13 mouse cellular contexts compared by ENCODE assay signal in genomic region chr4:105182249-105182648, GRCm38 (mm10). TPM values are rescaled to one million over a fixed set of nuclear protein-coding genes. Genes with fewer than 3 reads are reported as not detected.
DNase-seq lines count a peak whose midpoint lies in the region; ATAC-seq lines count a peak whose summit lies in the region.
"Had no signal": no experiment of that assay in that cellular context is flagged by ENCODE, and none has a peak within 500 bp of the region (broad histone marks: within the 10 kb centered on the region; RNA-seq: fewer than 3 reads in every experiment).

No protein-coding gene starts in this region.

- no peaks in the 10 kb centered on the region for H3K27me3 ChIP-seq in heart, embryonic 12.5 days (replicated peaks)
- no peaks in the 10 kb centered on the region for H3K27me3 ChIP-seq in forebrain, embryonic 12.5 days
- no peaks in the 10 kb centered on the region for H3K27me3 ChIP-seq in hindbrain, embryonic 14.5 days (ENCODE audit: control insufficient read depth, insufficient read depth, low read length)
- no peaks in the 10 kb centered on the region for H3K27me3 ChIP-seq in midbrain, embryonic 16.5 days (ENCODE audit: control insufficient read depth, insufficient read depth, low read depth, low read length)
- H3K27me3 ChIP-seq: heart, embryonic 15.5 days; liver, embryonic 15.5 days had no signal

- H3K27ac ChIP-seq in heart, embryonic 12.5 days (ENCODE audit: poor library complexity, severe bottlenecking): no peak overlapping the region
- peak overlapping the region; percentile 98 for H3K27ac ChIP-seq in forebrain, embryonic 12.5 days
- H3K27ac ChIP-seq in hindbrain, embryonic 14.5 days: peak overlapping the region; percentile 78
- H3K27ac ChIP-seq in midbrain, embryonic 16.5 days (ENCODE audit: low read length): peak overlapping the region; percentile 14
- H3K27ac ChIP-seq: heart, embryonic 15.5 days; kidney, postnatal 0 days; liver, embryonic 15.5 days had no signal

- no peak overlapping the region for H3K4me3 ChIP-seq in heart, embryonic 12.5 days
- no peak overlapping the region for H3K4me3 ChIP-seq in forebrain, embryonic 12.5 days (replicated peaks)
- no peak overlapping the region for H3K4me3 ChIP-seq in hindbrain, embryonic 14.5 days (replicated peaks; ENCODE audit: low read length)
- H3K4me3 ChIP-seq in midbrain, embryonic 16.5 days (ENCODE audit: low read depth, low read length): no peak overlapping the region
- H3K4me3 ChIP-seq: heart, embryonic 15.5 days; liver, embryonic 15.5 days had no signal

- H3K9me3 ChIP-seq in heart, embryonic 12.5 days (replicated peaks): no peaks in the 10 kb centered on the region
- H3K9me3 ChIP-seq in forebrain, embryonic 12.5 days: no peaks in the 10 kb centered on the region
- H3K9me3 ChIP-seq in hindbrain, embryonic 14.5 days (ENCODE audit: control insufficient read depth, low read length): no peaks in the 10 kb centered on the region
- no peaks in the 10 kb centered on the region for H3K9me3 ChIP-seq in midbrain, embryonic 16.5 days (replicated peaks; ENCODE audit: control insufficient read depth, low read length, poor library complexity, severe bottlenecking)
- H3K9me3 ChIP-seq: heart, embryonic 15.5 days; liver, embryonic 15.5 days had no signal

- WGBS in heart, embryonic 12.5 days: 68% methylated on average over 5 of the region's 5 CpGs
- 19% methylated on average over 5 of the region's 5 CpGs for WGBS in forebrain, embryonic 12.5 days
- WGBS in hindbrain, embryonic 14.5 days: 26% methylated on average over 5 of the region's 5 CpGs
- WGBS in midbrain, embryonic 16.5 days: 22% methylated on average over 5 of the region's 5 CpGs

- H3K4me2 ChIP-seq in heart, embryonic 12.5 days: no peak overlapping the region
- no peak overlapping the region for H3K4me2 ChIP-seq in forebrain, embryonic 12.5 days
- no peak overlapping the region for H3K4me2 ChIP-seq in hindbrain, embryonic 14.5 days (replicated peaks)
- H3K4me2 ChIP-seq in midbrain, embryonic 16.5 days (ENCODE audit: low read length): no peak overlapping the region
- H3K4me2 ChIP-seq: heart, embryonic 15.5 days; liver, embryonic 15.5 days had no signal

- peak; percentile 85 for DNase-seq in heart, adult 11 months
- no peak for DNase-seq in hindbrain, embryonic 14.5 days (ENCODE audit: low spot score)
- DNase-seq in gastrocnemius, postnatal 10 days: no peak
- no peak for DNase-seq in spleen, adult 12 weeks (ENCODE audit: low spot score)
- no peak for DNase-seq in right cerebral cortex, adult 2 months (ENCODE audit: low spot score in 2 of 2)
- DNase-seq: cerebellum, adult 9-10 months; lung, postnatal 4 days had no signal

- no peaks in the 10 kb centered on the region for H3K36me3 ChIP-seq in heart, embryonic 12.5 days
- H3K36me3 ChIP-seq in forebrain, embryonic 12.5 days (replicated peaks): peaks cover 9% of the 10 kb centered on the region
- H3K36me3 ChIP-seq in hindbrain, embryonic 14.5 days (replicated peaks; ENCODE audit: control insufficient read depth, insufficient read depth): no peaks in the 10 kb centered on the region
- H3K36me3 ChIP-seq in midbrain, embryonic 16.5 days (ENCODE audit: control insufficient read depth, insufficient read depth, low read length): no peaks in the 10 kb centered on the region
- H3K36me3 ChIP-seq: heart, embryonic 15.5 days; liver, embryonic 15.5 days had no signal

- ATAC-seq in heart, embryonic 12.5 days (ENCODE audit: insufficient number of reproducible peaks, low FRiP score): no peak
- ATAC-seq in forebrain, embryonic 12.5 days (ENCODE audit: low FRiP score): no peak
- peak; percentile 58; the same call in 1 of the 2 replicates for ATAC-seq in hindbrain, embryonic 14.5 days (ENCODE audit: low FRiP score)
- ATAC-seq in midbrain, embryonic 16.5 days: no peak

- peaks cover 40% of the 10 kb centered on the region for H3K4me1 ChIP-seq in heart, embryonic 12.5 days (replicated peaks)
- H3K4me1 ChIP-seq in forebrain, embryonic 12.5 days: peaks cover 77% of the 10 kb centered on the region
- peaks cover 33% of the 10 kb centered on the region for H3K4me1 ChIP-seq in hindbrain, embryonic 14.5 days (replicated peaks; ENCODE audit: control insufficient read depth, insufficient read depth, low read length)
- peaks cover 10% of the 10 kb centered on the region for H3K4me1 ChIP-seq in midbrain, embryonic 16.5 days (ENCODE audit: control insufficient read depth, insufficient read depth, low read length)

- H3K9ac ChIP-seq in heart, embryonic 12.5 days: no peak overlapping the region
- no peak overlapping the region for H3K9ac ChIP-seq in forebrain, embryonic 12.5 days
- H3K9ac ChIP-seq in hindbrain, embryonic 14.5 days: no peak overlapping the region
- no peak overlapping the region for H3K9ac ChIP-seq in midbrain, embryonic 16.5 days (ENCODE audit: low read depth, low read length)
- H3K9ac ChIP-seq: heart, embryonic 15.5 days; liver, embryonic 15.5 days had no signal

RNA-seq across cellular contexts. Expression of gene Plpp3, which starts 25.1 kb away (rescaled TPM):
- 28.6 and 30.3 TPM in 2 replicates for polyA plus RNA-seq in heart, embryonic 12.5 days (2016; fragmentation: Nextera tagmentation; extraction: Ambion mirVana)
- 84.9 and 90.4 TPM in 2 replicates for polyA plus RNA-seq in forebrain, embryonic 12.5 days (2016; fragmentation: Nextera tagmentation; extraction: Ambion mirVana)
- 68.6 and 69.9 TPM in 2 replicates for polyA plus RNA-seq in hindbrain, embryonic 14.5 days (2014; fragmentation: Nextera tagmentation; extraction: Ambion mirVana)
- 71.7 and 102 TPM in 2 replicates for polyA plus RNA-seq in midbrain, embryonic 16.5 days (2015; fragmentation: Nextera tagmentation; extraction: Ambion mirVana)
- total RNA-seq in gastrocnemius, postnatal 10 days (2021): 10 to 100 TPM; 79.6 to 82.6 TPM
